Mouse (Mus musculus) kidney, postnatal 0 days (tissue): ENCODE measurements around the gene 1810013L24Rik. TPM values are rescaled to one million over a fixed set of nuclear protein-coding genes. Genes with fewer than 3 reads are reported as not detected.
A peak's percentile ranks its signal among the peaks of the same experiment; 100 is the strongest.

Experiments used
- ATAC-seq: fragments of 200-750 bp; cut with Nextera tagmentation; replicated peaks from 2 replicates; pipeline ENCODE4 v1.8.0; 2017; ENCODE audit warnings: low read depth, moderate number of reproducible peaks, moderate TSS enrichment, moderate library complexity; ENCODE audit not compliant: low FRiP score
- DNase-seq: peaks from one replicate; pipeline ENCODE4 v3.0.0-alpha.2; 2016; ENCODE audit warnings: low spot score
- H3K27ac ChIP-seq: fragments of 300-500 bp; sonication (generic); 2 replicates; pipeline ENCODE4 v1.5.1; 2014; ENCODE audit warnings: mild to moderate bottlenecking
- H3K27me3 ChIP-seq: fragments of 300-500 bp; sonication (generic); 2 replicates; pipeline ENCODE4 v1.6.1; 2014; ENCODE audit warnings: low read length, mixed read lengths; ENCODE audit not compliant: insufficient read depth
- H3K36me3 ChIP-seq: fragments of 300-500 bp; sonication (generic); 2 replicates; pipeline ENCODE4 v1.6.1; 2014; ENCODE audit warnings: low read length, mixed read lengths; ENCODE audit not compliant: insufficient read depth
- H3K4me1 ChIP-seq: fragments of 300-500 bp; sonication (generic); replicated peaks from 2 replicates; pipeline ENCODE4 v1.6.1; 2014; ENCODE audit warnings: antibody characterized with exemption, low read length, mixed read lengths; ENCODE audit not compliant: insufficient read depth
- H3K4me2 ChIP-seq: fragments of 300-500 bp; sonication (generic); 2 replicates; pipeline ENCODE4 v1.6.1; 2014; ENCODE audit warnings: mild to moderate bottlenecking, low read length, moderate library complexity, mixed read lengths
- H3K4me3 ChIP-seq: fragments of 300-500 bp; sonication (generic); replicated peaks from 2 replicates; pipeline ENCODE4 v1.5.1; 2014; ENCODE audit warnings: low read depth, low read length
- H3K9ac ChIP-seq: fragments of 300-500 bp; sonication (generic); 2 replicates; pipeline ENCODE4 v1.6.1; 2014; ENCODE audit warnings: low read depth, low read length
- H3K9me3 ChIP-seq: fragments of 300-500 bp; sonication (generic); replicated peaks from 2 replicates; pipeline ENCODE4 v1.6.1; 2016; ENCODE audit warnings: low read length, inconsistent platforms, mixed read lengths
- CTCF ChIP-seq: IDR thresholded peaks from 2 replicates; pipeline ENCODE4 v1.5.1; 2016; ENCODE audit warnings: antibody characterized with exemption, low read depth, mild to moderate bottlenecking, moderate library complexity
- WGBS: fragments of 180-500 bp; shearing (Covaris S2); extraction: QIAGEN DNeasy Blood & Tissue Kit; methylation state at CpG from one replicate; pipeline ENCODE4 v1.1.7; 2014; 5-methylcytosine and 5-hydroxymethylcytosine counted together
- polyA plus RNA-seq: library from polyadenylated mRNA; unstranded; fragments of >200 nt; fragmentation: Nextera tagmentation; extraction: Ambion mirVana; gene quantifications from 2 replicates; pipeline ENCODE4 v1.2.1, GENCODE M21; 2015

Gene 1810013L24Rik
- polyA plus RNA-seq, 1 experiment from 2014 or later = 20.2 TPM

DNA sequence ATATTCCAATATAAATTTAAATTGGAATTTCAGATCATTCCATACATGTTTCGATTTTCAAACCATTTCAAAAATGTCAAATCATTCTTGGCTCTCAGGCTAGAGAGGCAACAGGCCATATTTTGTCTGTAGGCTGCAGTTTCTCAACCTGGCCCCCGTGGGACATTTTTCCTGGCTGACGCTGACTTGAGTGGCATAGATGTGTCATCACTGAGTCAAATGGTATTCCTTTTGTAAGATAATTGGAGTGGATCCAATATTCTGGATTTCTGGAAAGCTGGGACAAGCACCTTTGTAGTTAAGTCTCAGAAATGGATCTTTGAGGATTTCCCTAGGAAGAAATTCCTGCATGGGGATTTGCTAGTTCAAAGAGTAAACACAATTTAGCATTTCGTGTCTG is 39.0 kb upstream of the 1810013L24Rik start:
- Histone ChIP-seq H3K4me3 (no peak overlapping the region), H3K4me1 (no peaks in the 10 kb centered on the region), H3K9ac (no peak overlapping the region), H3K4me2 (no peak overlapping the region), H3K27me3 (no peaks in the 10 kb centered on the region), H3K36me3 (no peaks in the 10 kb centered on the region), H3K9me3 (no peaks in the 10 kb centered on the region), H3K27ac (no peak overlapping the region)
- no peak for DNase-seq
- TF ChIP-seq CTCF = no peak
- ATAC-seq = no peak
- 82% methylated on average over 4 of the region's 4 CpGs for WGBS

- ATAC-seq (no peak), DNase-seq (no peak)
- no peak within 1 kb of the TSS for H3K27ac ChIP-seq
- H3K4me3 ChIP-seq = no peak within 1 kb of the TSS
- no peaks in the 10 kb centered on the region for H3K4me1 ChIP-seq
- H3K27me3 ChIP-seq = no peaks in the 10 kb centered on the region
- no peak for TF ChIP-seq CTCF
- no peaks in the 10 kb centered on the region for H3K36me3 ChIP-seq
- H3K9ac ChIP-seq = no peak within 1 kb of the TSS
- no peak within 1 kb of the TSS for H3K4me2 ChIP-seq
- WGBS = 93% methylated on average over 20 of the region's 20 CpGs
- no peaks in the 10 kb centered on the region for H3K9me3 ChIP-seq
Measured at GRCm38 (mm10) chr16:8791949-8792557, 37.8 kb upstream of the 1810013L24Rik start, which contains the start of gene Usp7. Gene Usp7, minus strand, starts transcription at chr16:8792308.

GRCm38 (mm10) chr16:8794952-8795351 is 34.9 kb upstream of the 1810013L24Rik start:
- no peak overlapping the region for H3K27ac ChIP-seq
- no peak overlapping the region for H3K4me3 ChIP-seq
- no peak overlapping the region for H3K9ac ChIP-seq
- DNase-seq (no peak), ATAC-seq (no peak)
- peak; percentile 42; the same call in 1 of the 2 replicates for TF ChIP-seq CTCF
- H3K9me3 ChIP-seq = no peaks in the 10 kb centered on the region
- H3K4me1 ChIP-seq = no peaks in the 10 kb centered on the region
- H3K36me3 ChIP-seq = no peaks in the 10 kb centered on the region
- H3K27me3 ChIP-seq = no peaks in the 10 kb centered on the region
- WGBS = 12% methylated on average over 3 of the region's 3 CpGs
- no peak overlapping the region for H3K4me2 ChIP-seq

- Histone ChIP-seq H3K4me1 (no peaks in the 10 kb centered on the region), H3K4me2 (no peak overlapping the region), H3K27me3 (no peaks in the 10 kb centered on the region), H3K36me3 (no peaks in the 10 kb centered on the region), H3K4me3 (no peak overlapping the region), H3K9ac (no peak overlapping the region), H3K9me3 (no peaks in the 10 kb centered on the region), H3K27ac (no peak overlapping the region)
- TF ChIP-seq CTCF = no peak
- DNase-seq (peak; percentile 20), ATAC-seq (no peak)
- WGBS = 28% methylated on average over 2 of the region's 2 CpGs
Measured at GRCm38 (mm10) chr16:8795906-8796305, 34.0 kb upstream of the 1810013L24Rik start.

DNA sequence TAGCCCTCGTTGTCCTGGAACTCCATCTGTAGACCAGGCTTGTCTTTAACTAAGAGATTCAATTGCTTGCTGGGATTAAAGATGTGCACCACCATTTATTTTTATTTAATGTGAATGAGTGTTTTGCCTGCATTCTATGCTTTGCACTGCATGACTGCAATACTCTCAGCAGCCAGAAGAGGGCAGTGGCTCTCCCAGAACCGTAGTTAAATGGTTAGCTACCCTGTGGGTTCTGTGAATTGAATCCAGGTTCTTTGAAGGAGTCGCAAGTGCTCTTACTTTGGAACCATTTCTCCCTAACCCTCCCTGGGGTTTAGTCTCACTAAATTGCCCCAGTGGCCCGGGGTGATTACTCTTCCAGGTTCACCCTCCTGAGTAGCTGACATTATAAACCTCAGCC is 23.2 kb upstream of the 1810013L24Rik start:
- no peaks in the 10 kb centered on the region for H3K36me3 ChIP-seq
- ATAC-seq (no peak), DNase-seq (peak; percentile 23)
- TF ChIP-seq CTCF = peak; percentile 76
- H3K4me2 ChIP-seq = no peak overlapping the region
- WGBS = 29% methylated on average over 4 of the region's 4 CpGs
- no peak overlapping the region for H3K9ac ChIP-seq
- H3K27ac ChIP-seq = no peak overlapping the region
- no peaks in the 10 kb centered on the region for H3K4me1 ChIP-seq
- no peak overlapping the region for H3K4me3 ChIP-seq
- no peaks in the 10 kb centered on the region for H3K9me3 ChIP-seq
- H3K27me3 ChIP-seq = no peaks in the 10 kb centered on the region

DNA sequence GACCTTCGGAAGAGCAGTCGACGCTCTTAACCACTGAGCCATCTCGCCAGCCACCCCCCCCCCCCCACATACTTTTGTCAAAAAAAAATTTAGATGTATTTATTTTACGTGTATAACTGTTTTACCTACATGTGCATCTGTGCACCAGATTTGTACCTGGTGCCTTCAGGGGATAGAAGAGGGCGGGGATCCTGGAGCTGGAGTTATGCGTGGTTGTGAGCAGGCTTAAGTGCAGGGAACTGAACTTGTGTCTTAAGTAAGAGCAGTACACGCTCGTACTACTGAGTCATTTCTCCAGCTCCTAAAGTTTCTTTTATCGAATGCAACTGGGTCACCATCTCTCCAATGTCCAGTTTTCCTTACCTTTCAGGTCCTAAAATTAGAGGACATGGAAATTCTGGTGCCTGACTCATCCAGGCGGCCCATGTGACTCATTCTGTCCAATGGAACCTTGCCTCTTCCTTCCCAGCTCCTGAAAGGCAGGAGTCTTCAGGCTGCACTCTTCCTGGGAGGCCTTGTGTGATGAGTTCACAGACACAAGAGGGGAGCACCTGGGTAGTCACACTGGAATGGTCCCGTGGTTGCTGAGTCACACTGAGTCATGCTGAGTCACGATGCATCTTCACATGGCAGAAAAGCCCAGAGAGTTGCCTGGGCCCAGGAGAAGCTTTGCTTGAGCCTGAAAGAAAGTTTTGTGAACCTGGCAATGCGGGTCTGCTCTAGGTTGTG is 19.3 kb upstream of the 1810013L24Rik start:
- H3K4me1 ChIP-seq = no peaks in the 10 kb centered on the region
- DNase-seq (no peak), ATAC-seq (peak; percentile 49)
- H3K4me3 ChIP-seq = no peak overlapping the region
- H3K36me3 ChIP-seq = no peaks in the 10 kb centered on the region
- H3K27ac ChIP-seq = no peak overlapping the region
- TF ChIP-seq CTCF = no peak
- 90% methylated on average over 14 of the region's 14 CpGs for WGBS
- no peak overlapping the region for H3K4me2 ChIP-seq
- no peaks in the 10 kb centered on the region for H3K27me3 ChIP-seq
- H3K9ac ChIP-seq = no peak overlapping the region
- H3K9me3 ChIP-seq = no peaks in the 10 kb centered on the region
